Mouse (Mus musculus) telencephalon, adult 2 months (tissue): ENCODE measurements at regions not wholly inside any gene's neighbourhood (a gene's known extent, or its start where the extent isn't known, plus 50 kb on each side); places are given as distances from the start of the nearest gene placed in this dataset.
A peak's percentile ranks its signal among the peaks of the same experiment; 100 is the strongest.

Source experiments
- DNase-seq: peaks from one replicate; pipeline ENCODE4 v3.0.0-alpha.2; 2011; ENCODE audit warnings: low read depth, low spot score

DNA sequence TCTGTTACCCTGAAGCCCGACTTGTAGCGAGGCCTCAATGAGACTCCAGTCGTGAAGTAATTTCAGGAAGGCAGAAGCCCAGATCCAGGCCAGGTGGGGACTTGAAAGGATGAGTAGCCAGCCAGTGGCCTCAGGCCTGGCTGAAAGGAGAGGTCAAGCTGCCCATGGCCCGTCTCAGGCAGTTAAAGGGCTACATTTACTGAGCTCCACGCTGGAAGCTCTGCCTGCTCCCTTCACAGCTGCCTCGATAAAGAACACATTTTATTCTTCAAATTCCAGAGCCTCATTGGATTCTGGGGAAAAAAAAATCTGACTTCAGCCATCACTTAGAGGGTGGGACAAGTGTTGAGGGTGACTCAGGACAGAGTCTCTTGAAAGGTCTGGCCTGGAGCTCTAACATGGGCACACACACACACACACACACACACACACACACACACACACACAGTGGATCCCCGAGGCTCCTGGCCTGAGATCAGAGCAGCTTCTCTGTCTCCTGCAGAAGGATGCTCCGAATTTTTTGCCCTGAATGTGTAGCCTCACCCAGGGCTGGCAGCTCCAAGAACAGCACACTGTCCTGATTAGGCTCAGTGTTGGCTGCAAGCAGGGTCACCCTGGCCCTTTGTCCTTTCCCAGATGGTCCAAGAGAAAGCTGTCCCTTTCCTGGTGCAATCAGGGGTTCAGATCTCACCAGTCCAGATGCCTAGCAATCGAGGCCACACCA lies 53.0 kb downstream of the Gadd45g start:
- DNase-seq = no peak

DNA sequence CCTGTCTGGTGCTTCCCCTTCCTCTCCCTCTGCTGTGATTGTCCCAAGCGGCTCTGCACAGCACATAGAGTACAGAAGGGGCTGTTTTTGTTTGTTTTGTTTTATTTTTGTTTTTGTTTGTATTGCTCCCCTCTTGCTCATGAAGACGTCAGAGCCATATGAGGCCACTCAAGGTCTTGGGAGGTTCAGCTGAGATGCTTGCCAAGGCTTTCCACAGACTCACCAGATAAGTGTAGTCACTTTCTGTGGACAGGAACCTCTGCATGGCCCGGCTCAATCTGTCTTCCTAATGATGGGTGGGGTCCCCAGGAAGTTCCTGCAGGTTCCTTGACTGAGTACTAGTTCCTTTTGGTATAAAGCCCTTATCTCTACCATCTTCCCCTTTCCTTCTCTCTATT lies 53.6 kb downstream of the Gadd45g start:
- no peak for DNase-seq

DNA sequence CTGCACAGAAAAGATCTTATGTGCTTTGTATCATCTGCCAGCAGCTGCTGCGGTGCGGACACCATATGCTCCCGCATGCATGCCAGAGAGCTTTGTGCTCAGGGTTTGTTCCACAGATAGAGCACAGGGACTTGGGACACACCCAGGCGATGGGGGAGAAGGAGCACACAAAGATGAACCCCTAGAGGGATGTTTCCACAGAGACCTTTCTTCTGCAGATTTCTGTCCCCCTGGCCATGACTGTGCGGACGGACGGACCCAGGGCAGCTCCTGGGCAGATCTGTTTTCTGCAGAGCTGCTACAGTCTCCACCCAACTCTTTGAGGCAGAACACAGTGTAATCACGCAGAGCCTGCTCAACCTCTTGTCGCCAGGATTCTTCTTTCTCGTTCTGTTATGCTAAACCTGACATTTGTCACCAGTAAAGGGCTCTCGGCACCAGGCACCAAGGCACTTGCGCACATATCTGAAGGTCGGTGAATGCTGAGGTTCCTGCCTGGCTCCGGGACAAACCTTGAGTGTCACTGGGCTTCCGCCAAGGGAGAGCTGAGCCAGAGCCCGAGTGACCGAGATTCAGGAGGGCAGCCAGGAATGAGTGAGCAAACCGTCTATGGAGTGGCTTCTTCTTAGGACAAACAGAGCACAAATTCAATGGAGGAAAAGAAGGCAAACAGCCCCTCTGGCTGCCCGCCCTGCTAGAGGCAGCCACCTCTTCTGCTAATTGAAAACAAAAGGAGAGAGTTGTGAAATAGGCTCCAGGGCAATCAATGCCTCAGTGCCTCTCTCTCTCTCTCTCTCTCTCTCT lies 56.2 kb downstream of the Gadd45g start:
- DNase-seq = no peak

DNA sequence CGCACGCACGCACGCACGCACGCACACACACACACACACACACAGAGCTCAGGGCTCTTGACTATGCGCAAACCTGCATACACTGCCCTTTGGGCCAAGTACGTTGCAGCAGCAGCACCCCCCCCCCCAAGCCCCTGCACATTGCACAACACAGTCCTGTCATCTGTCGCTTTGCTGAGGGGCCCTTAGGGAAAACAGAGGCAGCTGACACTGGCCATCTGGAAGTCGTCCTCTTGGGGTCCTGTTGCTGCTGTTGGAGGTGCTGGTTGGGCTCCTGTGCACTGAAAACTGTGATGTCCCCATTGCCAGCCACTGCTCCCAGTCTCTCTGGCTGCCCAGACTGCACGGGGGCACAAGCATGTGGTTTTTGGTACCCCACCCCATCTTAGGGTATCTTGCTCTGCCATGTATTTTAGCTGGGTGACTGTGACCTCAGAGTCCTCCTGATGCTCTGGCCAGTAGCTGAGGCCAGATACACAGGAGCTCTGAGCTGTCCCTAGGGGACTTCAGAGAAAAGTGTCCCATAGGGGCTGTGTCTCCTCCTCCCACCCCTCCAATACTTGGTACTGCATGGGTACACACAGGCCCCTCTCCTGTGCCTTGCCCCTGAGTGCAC lies 57.0 kb downstream of the Gadd45g start:
- no peak for DNase-seq

DNA sequence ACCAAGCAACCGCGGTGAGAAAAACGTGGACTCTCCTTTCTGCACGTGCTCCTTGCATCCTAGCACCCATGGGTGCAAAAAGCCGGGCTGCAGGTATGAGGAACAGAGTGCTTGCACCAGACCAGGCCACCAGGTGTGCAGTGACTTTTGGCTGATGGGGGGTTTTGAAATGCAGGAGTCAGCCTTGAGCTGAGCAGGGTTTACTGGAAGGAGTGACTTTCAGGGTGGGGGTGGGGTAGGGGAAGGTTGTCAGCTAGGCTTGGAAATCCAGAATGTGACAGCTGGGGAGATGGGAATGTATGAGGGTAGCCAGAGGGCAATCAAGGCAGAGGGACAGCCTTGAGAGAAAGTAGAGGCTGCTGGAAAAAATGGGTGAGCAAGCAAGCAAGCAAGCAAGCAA lies 58.8 kb downstream of the Gadd45g start:
- DNase-seq = no peak

DNA sequence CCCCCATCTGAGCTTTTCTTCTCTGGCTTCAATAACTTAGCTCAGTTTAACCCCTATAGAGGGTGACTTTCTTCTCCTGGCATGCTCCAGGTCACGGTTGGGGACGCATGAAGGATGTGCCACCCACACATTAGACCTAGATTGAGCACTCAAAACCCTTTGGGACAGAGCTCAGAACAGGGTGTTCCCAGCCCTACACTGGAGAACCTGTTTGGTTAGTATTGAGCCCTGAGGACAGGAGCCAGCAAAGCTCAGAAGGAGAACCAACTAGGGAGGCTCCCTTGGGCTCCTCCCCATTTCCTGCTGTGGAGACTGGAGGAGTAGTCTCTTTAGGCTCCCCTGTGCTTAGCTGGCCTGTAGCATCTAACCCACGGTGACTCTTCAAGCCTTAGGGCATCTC lies 59.6 kb downstream of the Gadd45g start:
- no peak for DNase-seq

DNA sequence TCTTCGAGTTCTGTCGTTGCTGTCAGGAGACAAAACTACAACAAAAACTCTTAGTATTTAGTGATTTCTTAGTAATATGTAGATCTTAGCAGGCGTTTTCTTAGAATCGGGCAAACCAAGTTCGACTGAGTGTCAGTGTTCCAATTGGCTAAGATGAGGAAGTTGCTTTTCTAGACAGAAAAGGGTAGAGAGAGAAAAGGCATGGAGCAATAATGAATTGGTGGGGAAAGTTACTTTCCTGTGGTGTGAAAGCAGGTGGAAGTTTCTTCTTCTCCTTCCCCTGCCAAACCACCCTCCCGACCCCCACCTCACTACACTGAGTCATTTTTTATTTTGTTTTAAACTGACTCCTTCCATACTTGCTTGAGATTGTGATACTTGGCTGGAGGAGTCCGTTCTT lies 62.0 kb downstream of the Gadd45g start:
- DNase-seq = no peak

DNA sequence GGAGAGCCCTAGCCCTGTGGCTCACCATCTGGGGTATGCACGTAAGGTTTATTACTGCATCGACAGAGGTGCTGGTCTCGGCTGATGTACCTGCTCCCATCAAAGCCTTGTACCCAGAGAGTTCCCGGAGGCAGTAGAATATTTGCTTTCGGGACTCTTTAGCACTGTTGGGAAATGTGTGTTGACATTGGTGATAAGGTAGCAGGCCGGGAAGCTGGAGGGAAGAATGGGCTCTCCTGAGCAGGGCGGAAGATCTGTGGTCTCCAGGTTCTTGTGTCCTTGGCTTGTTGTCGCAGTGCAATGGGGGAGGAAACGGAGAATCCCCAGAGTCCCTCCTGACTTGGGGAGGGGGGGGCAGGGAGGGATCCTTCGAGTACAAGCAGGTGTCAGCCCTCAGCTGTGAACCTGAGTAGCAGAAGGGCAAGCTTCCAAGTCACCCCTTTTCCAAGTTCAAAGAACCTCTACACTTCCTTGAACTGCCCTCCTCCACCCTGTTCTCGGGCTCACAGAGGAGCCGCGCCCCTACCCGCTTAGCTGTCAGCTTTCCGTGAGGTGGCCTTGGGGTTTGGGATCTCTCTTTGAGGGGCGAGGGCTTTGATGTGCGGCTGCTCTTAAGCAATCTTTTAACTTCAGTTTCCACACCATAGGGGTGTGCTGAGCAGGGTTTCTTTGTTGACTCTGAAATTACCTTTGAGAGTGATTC lies 65.0 kb downstream of the Gadd45g start:
- DNase-seq = no peak

DNA sequence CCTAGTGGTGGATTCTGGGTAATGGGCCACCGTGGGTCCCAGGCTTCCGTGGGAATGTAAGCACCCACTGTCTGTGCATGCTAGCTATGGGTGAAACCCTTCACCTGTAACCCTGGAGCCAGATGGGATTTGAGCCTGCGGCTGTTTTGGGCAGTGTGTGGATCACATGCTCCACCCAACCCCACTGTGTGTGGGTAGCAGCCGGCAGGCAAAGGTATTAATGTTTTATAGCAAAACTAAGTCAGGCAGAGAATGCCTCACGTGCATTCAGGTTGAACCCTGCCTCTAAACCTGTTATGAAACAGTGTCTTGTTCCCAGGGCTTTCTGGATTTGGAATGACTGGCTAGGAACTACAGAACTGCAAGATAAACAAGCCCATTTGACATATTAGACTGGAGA lies 66.0 kb downstream of the Gadd45g start:
- DNase-seq = no peak

DNA sequence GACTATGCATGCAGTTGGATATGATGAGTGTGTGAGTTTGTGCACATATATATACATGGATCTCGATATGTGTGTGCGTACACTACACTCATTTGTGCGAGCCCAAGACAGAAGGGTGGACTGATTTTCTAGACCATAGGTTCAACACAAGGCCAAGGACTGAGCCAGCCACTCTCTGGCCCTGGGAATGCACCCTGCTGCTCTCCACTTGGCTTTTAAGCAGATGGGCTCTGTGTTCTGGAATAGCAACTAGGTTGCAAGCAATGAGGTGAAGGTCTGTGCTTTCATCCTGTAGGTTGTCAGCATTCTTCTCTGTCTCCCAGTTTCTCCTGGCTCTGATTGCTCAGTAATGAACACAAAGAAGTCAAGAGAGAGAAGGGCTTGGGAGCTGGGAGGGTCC lies 66.5 kb downstream of the Gadd45g start:
- no peak for DNase-seq

DNA sequence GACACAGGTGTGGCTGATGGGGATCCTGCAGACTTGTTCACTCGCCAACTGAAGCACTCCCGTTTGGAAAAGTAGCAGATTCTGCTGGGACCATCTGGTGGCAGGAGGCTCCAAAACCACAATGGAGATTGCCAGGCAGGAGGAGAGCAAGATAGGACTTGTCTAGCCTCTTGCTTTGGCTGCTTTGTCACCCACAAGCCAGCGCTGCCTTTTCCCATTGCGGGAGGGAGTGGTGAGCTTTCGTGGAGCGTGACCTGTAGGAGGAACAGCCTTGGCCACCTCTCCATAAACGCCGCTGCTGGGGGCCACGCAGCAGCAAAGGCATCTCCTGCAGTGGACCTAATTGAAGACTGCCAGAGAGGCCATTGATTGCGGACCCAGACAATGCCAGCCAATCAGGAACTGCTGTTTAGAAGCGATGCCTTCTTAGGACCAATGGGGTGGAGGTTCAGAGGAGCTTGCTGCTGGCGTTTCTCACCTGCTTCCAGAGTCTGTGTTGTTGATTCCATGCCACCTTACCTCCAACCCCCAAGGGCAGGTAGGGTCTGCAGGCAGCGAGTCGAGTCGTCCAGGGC lies 70.3 kb downstream of the Gadd45g start:
- no peak for DNase-seq

DNA sequence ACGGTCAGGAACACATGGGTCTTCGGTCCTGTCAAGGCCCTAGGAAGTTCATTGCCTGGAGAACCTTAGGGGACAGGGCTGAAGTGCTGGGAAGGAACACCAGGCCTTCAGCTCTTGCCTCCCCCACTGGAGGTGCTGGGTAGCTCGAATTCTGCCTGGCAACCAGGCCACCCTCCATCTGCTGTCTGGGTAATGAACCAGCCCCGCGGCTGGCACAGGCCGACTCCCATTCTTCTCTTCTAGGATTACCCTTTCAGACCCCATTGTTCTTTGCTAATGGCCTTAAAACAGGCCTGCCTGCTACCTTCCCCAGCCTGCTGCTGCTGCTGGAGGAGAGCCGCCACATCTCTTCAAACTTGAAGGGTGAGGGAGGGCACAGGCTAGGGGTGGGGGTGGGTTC lies 71.2 kb downstream of the Gadd45g start:
- DNase-seq = no peak

DNA sequence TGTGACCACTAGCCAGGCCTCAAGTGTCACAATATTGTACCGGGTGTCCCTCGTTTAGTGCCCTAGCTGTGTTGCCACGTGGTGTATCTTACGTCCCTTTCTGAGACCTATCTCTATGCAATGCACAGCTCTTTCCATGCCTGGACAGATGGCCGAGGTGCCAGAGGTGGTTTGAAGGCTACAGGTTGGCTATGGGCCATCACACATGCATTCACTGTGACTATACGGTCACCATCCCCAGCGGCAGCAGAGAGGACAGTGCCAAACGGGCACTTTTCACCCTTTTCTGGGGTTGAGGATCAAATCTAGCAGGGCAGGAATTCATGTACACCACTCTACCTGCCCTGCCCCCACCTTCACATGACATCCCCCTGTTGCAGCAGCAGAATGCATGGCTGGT lies 71.6 kb downstream of the Gadd45g start:
- no peak for DNase-seq

DNA sequence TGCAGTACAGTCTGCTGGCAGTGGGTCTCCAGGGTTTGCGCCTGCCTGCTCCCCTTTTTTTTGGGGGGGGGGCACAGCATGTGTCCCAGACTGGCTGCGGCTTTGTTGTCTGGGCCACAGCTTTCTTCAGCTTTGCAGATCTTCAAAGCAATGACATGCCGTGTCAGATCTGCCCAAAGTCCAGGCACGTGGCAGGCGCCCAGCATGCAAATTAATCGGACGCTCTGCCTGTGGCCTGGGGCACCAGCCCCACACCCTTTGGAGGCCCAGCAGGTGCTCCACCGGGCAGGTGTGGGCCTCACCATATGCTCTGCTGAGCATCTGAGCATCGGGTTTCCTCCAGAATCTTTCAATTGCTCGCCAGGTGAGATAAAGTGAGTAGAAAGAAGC lies 72.3 kb downstream of the Gadd45g start:
- DNase-seq = no peak

DNA sequence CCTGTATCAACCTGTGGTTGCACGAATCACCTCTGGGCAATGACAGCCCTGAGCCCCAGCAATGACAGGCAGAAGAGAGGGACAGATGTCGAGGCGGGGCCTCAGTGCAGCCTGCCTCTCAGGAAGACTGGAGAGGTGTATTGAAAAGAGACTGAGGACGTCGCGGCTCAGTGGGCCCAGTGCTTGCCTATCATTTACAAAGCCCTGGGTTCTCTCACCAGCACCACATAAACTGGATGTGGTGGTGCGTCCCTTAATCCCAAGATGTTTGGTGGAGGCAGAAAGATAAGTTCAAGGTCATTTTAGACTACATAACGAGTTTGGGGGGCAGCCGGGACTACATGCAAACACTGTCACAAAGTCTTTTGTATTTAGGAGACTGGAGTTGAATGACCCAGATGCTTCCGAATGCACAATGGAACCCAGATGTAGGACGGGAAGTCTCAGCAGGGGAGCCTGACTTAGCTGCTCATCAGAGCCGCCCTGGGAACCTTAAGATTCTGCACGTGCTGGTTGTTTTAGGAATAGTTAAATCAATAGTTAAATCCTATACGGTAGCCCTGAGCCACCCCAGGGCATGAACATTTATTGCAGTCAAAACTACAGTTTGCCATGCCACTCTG lies 72.8 kb downstream of the Gadd45g start:
- no peak for DNase-seq

DNA sequence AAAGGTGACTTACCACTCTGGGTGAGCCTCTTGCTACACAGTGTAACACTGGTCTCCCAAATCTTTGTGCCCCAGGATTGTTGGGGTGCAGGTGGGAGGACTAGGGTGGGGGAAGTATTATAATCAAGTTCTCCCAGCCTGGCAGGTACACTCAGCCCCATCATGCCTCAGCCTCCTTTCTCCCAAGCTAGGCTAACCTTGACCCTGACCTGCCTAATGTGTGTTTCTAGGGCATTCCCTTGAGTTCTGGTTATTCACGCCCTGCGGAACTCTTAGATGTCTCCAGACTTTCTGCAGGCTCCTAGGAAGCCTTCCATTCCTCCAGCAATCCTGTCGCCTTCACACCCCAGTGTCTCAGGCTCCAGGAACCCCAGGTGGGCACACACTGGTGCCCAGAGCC lies 73.5 kb downstream of the Gadd45g start:
- no peak for DNase-seq

DNA sequence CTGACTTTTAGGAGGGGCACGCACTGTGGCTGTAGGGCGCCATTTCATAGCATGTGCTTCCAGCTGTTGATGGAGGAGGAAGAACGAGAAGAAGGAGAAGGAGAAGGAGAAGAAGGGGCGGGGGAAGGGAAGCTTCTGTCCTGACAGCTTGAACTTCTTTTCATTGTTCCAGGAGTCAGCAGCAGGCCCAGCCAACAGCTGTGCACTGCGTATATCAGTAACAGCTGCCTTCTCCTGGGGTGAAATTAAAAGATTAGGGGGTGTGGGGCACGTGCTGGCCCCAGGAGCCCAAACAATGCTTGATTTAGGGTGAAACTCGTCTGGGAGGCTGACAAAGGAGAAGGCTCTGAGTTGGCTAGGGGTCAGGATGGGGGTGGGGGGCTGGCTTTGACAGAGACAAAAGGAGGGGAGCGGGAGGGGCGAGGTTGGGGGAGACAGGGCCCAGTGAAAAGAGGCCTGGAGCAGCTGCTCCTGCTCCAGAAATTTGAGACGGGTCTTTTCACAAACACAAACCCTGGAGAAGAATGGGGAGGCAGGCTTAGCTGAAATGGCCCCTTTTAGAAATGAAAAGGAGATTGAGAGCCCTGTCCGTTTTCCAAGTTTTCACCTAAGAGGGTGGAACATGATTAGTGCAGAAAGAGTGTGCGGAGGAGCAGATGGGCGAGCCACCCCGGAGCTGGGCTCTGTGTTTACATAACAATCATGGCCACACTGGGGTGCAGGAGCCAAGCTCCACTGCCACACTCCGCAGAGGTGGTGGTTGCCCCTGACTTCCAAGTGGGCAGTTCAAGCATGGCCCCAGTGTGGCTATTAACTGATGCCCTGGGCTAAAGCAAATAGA lies 74.3 kb downstream of the Gadd45g start:
- no peak for DNase-seq

DNA sequence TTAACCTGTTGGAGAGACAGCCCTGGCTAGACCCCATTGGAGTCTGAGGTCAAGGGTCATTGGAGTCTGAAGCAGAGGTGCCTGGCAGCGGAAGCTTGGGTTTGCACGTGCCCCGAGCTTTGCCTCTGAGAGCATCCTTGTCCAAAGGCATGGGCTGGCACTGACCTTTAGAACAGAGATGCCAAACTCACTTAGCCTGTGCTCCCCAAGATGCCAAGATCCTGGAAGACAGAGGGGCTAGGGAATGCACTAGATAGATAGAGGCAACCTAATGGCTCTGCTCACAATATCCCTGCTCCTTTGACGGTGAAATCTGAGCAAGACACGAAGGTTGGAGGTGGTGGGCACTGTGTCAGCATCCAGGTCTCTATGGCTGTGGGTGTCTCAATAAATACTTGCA lies 75.1 kb downstream of the Gadd45g start:
- no peak for DNase-seq

DNA sequence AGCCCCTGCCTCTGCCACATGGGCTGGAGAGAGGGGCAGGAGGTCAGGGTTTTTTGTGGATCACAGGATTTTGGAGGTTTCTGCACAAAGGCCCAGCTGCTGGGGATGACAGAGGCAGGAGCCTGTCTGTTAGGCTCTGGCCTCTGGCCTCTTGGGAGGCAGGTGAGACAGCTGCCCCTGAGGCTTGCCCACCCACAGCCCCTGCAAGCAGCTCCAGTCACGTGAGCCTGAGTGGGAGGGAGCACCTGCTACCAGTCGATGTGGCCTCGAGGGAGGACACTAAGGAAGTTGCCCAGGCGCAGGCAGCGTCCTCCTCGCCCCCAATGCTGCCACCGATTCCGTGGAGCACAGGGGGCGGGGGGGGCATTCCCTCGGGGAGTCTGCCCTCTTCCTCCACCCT lies 80.3 kb downstream of the Gadd45g start:
- no peak for DNase-seq

DNA sequence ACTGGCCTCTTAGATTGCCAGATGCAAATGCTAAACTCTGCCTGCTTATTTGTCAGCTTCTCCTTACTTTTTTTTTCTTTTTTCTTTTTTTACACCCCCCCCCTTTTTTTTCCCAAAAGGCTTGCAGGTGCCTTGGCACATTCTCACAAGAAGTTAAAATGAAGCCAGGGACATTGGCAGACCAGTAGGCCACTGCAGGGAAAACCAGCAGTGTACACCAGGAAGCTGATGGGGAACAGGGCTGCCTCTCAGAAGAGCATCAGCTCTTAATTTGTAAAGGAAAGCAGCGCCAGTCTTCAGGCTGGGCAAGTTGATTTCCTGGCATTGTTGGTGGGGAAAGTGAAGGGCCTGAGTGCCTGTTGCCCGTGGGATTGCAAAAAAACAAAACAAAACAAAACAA lies 83.3 kb downstream of the Gadd45g start:
- DNase-seq = no peak

DNA sequence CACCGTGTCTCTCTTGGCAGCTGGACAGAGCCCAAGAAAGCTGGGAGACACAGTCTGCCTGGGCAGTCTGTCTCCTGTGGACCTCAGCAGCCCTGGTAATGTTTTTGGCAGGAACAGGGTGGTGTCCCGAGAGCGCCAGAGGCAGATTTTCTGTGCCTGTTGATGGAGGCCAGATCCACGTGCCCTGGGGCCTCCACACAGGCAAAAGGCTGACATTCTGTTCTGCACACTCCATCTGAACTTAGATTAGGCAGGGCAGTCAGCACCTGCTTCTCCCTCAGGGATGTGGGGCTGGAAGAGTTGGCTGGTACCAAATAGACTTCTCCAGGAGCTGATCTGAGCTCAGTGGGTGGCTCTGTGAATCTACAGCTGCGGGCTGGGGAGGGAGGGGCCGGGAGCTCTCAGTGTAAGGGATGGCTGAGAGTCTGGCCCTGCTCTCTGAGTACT lies 83.8 kb downstream of the Gadd45g start:
- DNase-seq = peak; percentile 42
